In genomic region chr11:116625081-116626000, GRCm38 (mm10) we compare ENCODE assay signal across 9 mouse cellular contexts. TPM values are rescaled to one million over a fixed set of nuclear protein-coding genes. Genes with fewer than 3 reads are reported as not detected.
DNase-seq lines count a peak whose midpoint lies in the region; ATAC-seq and TF ChIP-seq lines count a peak whose summit lies in the region.
"Had no signal": no experiment of that assay in that cellular context is flagged by ENCODE, and none has a peak within 500 bp of the region (broad histone marks: within the 10 kb centered on the region; RNA-seq: fewer than 3 reads in every experiment).

No protein-coding gene starts in this region.

- no peaks in the 10 kb centered on the region for H3K36me3 ChIP-seq in kidney, embryonic 16.5 days (ENCODE audit: insufficient read depth, low read length)
- H3K36me3 ChIP-seq in E14TG2a.4 (ENCODE audit: insufficient read depth, low read length): peaks cover 10% of the 10 kb centered on the region
- H3K36me3 ChIP-seq in myocyte (ENCODE audit: control insufficient read depth, insufficient read depth): no peaks in the 10 kb centered on the region

- no peak for ATAC-seq in kidney, embryonic 16.5 days (ENCODE audit: low FRiP score, low TSS enrichment)

- no peak overlapping the region for H3K4me3 ChIP-seq in kidney, embryonic 16.5 days (ENCODE audit: low read length)
- H3K4me3 ChIP-seq in E14TG2a.4 (replicated peaks; ENCODE audit: low read length): peak overlapping the region; percentile 98
- no peak overlapping the region for H3K4me3 ChIP-seq in bone marrow, adult 2 months (replicated peaks; ENCODE audit: control insufficient read depth, low read depth, low read length)
- peak overlapping the region; percentile 54 for H3K4me3 ChIP-seq in myocyte

- no peak overlapping the region for H3K4me2 ChIP-seq in kidney, embryonic 16.5 days (replicated peaks; ENCODE audit: low read depth, low read length)
- H3K4me2 ChIP-seq in myocyte (ENCODE audit: low read depth): peak overlapping the region; percentile 7

- WGBS in kidney, embryonic 16.5 days: 79% methylated on average over 17 of the region's 17 CpGs
- WGBS in bone marrow, adult 2 months: 63% methylated on average over 17 of the region's 17 CpGs

- H3K27ac ChIP-seq in kidney, embryonic 16.5 days (ENCODE audit: low read length): no peak overlapping the region
- no peak overlapping the region for H3K27ac ChIP-seq in bone marrow, adult 2 months (ENCODE audit: control insufficient read depth, insufficient read depth, low read depth, low read length, poor library complexity)

- peaks cover 16% of the 10 kb centered on the region for H3K79me2 ChIP-seq in myocyte (ENCODE audit: control insufficient read depth, insufficient read depth)

- peak; percentile 77 for TF ChIP-seq CTCF in E14TG2a.4 (conservative IDR thresholded peaks at IDR 0.05; ENCODE audit: low read length)
- TF ChIP-seq CTCF in bone marrow, adult 2 months (IDR thresholded peaks at IDR 0.05; ENCODE audit: control insufficient read depth, insufficient read depth, low read length): peak; percentile 80

- peak; percentile 52 for DNase-seq in kidney, adult 9 months
- DNase-seq in heart, postnatal 4 days: peak; percentile 64
- no peak for DNase-seq in frontal cortex, postnatal 36 days (ENCODE audit: low spot score in 2 of 2)
- DNase-seq in left cerebral cortex, adult 9 months (ENCODE audit: low spot score in 2 of 2): no peak

- no peak for TF ChIP-seq POLR2A in bone marrow, adult 2 months (IDR thresholded peaks at IDR 0.05; ENCODE audit: borderline replicate concordance, control insufficient read depth, low read depth, low read length)
- TF ChIP-seq POLR2A in myocyte (IDR thresholded peaks at IDR 0.05; ENCODE audit: insufficient read length, low read depth): no peak

- no peak overlapping the region for H3ac ChIP-seq in myocyte (ENCODE audit: control insufficient read depth, insufficient read length)

- no peaks in the 10 kb centered on the region for H3K9me3 ChIP-seq in kidney, embryonic 16.5 days (ENCODE audit: low read length)
- no peaks in the 10 kb centered on the region for H3K9me3 ChIP-seq in E14TG2a.4 (ENCODE audit: low read length)

- no peak overlapping the region for H3K9ac ChIP-seq in kidney, embryonic 16.5 days (replicated peaks; ENCODE audit: low read length)

- no peaks in the 10 kb centered on the region for H3K27me3 ChIP-seq in kidney, embryonic 16.5 days (ENCODE audit: insufficient read depth, low read length)
- H3K27me3 ChIP-seq in E14TG2a.4 (ENCODE audit: insufficient read depth, low read length) (peaks cover 13% of the 10 kb centered on the region), myocyte (ENCODE audit: control insufficient read depth, insufficient read depth, insufficient read length) (no peaks in the 10 kb centered on the region)

- H3K4me1 ChIP-seq in kidney, embryonic 16.5 days (ENCODE audit: insufficient read depth, low read length): peaks cover 41% of the 10 kb centered on the region
- peaks cover 69% of the 10 kb centered on the region for H3K4me1 ChIP-seq in E14TG2a.4 (replicated peaks; ENCODE audit: low read depth, low read length)
- H3K4me1 ChIP-seq in bone marrow, adult 2 months (ENCODE audit: control insufficient read depth, insufficient read depth, low read length): peaks cover 13% of the 10 kb centered on the region

TF ChIP-seq in myocyte, 11 proteins besides CTCF, POLR2A, EP300 and RAD21:
- no peak for TF ChIP-seq POLR2AphosphoS2 (IDR thresholded peaks at IDR 0.05; ENCODE audit: insufficient read length, low read depth)
- peak in 2 of 3 experiments; percentile 13 to 21 for TF ChIP-seq MYOG (IDR thresholded peaks at IDR 0.05; ENCODE audit: control insufficient read depth in 1 of 3, insufficient read depth in 1 of 3, insufficient read length in 2 of 3, low read depth in 2 of 3)
- TF ChIP-seq CEBPB (IDR thresholded peaks at IDR 0.05; ENCODE audit: insufficient read depth, poor library complexity, severe bottlenecking): no peak
- TF ChIP-seq MYOD1 (IDR thresholded peaks at IDR 0.05; ENCODE audit: control insufficient read depth in 1 of 3, insufficient read length in 2 of 3, low read depth in 2 of 3): no peak

RNA-seq across cellular contexts. Expression of gene Rhbdf2, which starts 1.5 kb away (rescaled TPM):
- 11.4 and 12.8 TPM in 2 replicates for polyA plus RNA-seq in kidney, embryonic 16.5 days (2015; fragmentation: Nextera tagmentation; extraction: Ambion mirVana)
- polyA plus RNA-seq in bone marrow, adult 2 months (2011; ENCODE audit: insufficient read depth, insufficient read length, low replicate concordance, missing spikeins): 20.9 and 51.1 TPM in 2 replicates
- total RNA-seq in heart, postnatal 4 days (2021): 10 to 100 TPM; 16.4 to 17.5 TPM
- 16.2 TPM for polyA plus RNA-seq in myocyte (2012; fragmentation: generic; extraction: Trizol)

RNA-seq across cellular contexts. Expression of gene Prcd, which starts 28.0 kb away (rescaled TPM):
- polyA plus RNA-seq in kidney, embryonic 16.5 days (2015; fragmentation: Nextera tagmentation; extraction: Ambion mirVana): 1.3 and 1.5 TPM in 2 replicates
- not detected in 2 replicates for polyA plus RNA-seq in bone marrow, adult 2 months (2011; ENCODE audit: insufficient read depth, insufficient read length, low replicate concordance, missing spikeins)
- total RNA-seq in heart, postnatal 4 days (2021): 1 to 10 TPM; 1.1 to 1.5 TPM
- polyA plus RNA-seq in myocyte (2012; fragmentation: generic; extraction: Trizol): 0.74 TPM

RNA-seq across cellular contexts. Expression of gene Cygb, which starts 28.8 kb away (rescaled TPM):
- 17.0 and 17.5 TPM in 2 replicates for polyA plus RNA-seq in kidney, embryonic 16.5 days (2015; fragmentation: Nextera tagmentation; extraction: Ambion mirVana)
- polyA plus RNA-seq in bone marrow, adult 2 months (2011; ENCODE audit: insufficient read depth, insufficient read length, low replicate concordance, missing spikeins): 2.6 and 3.4 TPM in 2 replicates
- total RNA-seq in heart, postnatal 4 days (2021): 10 to 100 TPM; 46.2 to 57.9 TPM
- polyA plus RNA-seq in myocyte (2012; fragmentation: generic; extraction: Trizol): 0.47 TPM

RNA-seq across cellular contexts. Expression of gene Aanat, which starts 39.1 kb away (rescaled TPM):
- not detected in 2 replicates for polyA plus RNA-seq in kidney, embryonic 16.5 days (2015; fragmentation: Nextera tagmentation; extraction: Ambion mirVana)
- not detected in 2 replicates for polyA plus RNA-seq in bone marrow, adult 2 months (2011; ENCODE audit: insufficient read depth, insufficient read length, low replicate concordance, missing spikeins)
- not detected for total RNA-seq in heart, postnatal 4 days (2021)
- polyA plus RNA-seq in myocyte (2012; fragmentation: generic; extraction: Trizol): not detected
- total RNA-seq: gastrocnemius, postnatal 36 days had no signal

RNA-seq across cellular contexts. Expression of gene Ube2o, which starts 44.1 kb away (rescaled TPM):
- polyA plus RNA-seq in kidney, embryonic 16.5 days (2015; fragmentation: Nextera tagmentation; extraction: Ambion mirVana): 5.8 and 6.4 TPM in 2 replicates
- polyA plus RNA-seq in bone marrow, adult 2 months (2011; ENCODE audit: insufficient read depth, insufficient read length, low replicate concordance, missing spikeins): 90.9 and 133 TPM in 2 replicates
- 10 to 100 TPM; 29.1 to 33.8 TPM for total RNA-seq in heart, postnatal 4 days (2021)
- 27.1 TPM for polyA plus RNA-seq in myocyte (2012; fragmentation: generic; extraction: Trizol)

Comparison
In these comparisons a context has a peak if more than half of its experiments do, and no peak if none do; other contexts are left out.
1. DNase-seq: peak in kidney, adult 9 months (single experiment) and heart, postnatal 4 days (single experiment); none in frontal cortex, postnatal 36 days (0 of 2) and left cerebral cortex, adult 9 months (0 of 2).
2. H3K4me3 ChIP-seq: peak in E14TG2a.4 (single experiment) and myocyte (single experiment); none in kidney, embryonic 16.5 days (single experiment) and bone marrow, adult 2 months (single experiment).